Mouse (Mus musculus) midbrain, postnatal 0 days (tissue): ENCODE data around the gene Dusp28. TPM values are rescaled to one million over a fixed set of nuclear protein-coding genes. Genes with fewer than 3 reads are reported as not detected.
A peak's percentile ranks its signal among the peaks of the same experiment; 100 is the strongest.

Experiments used
- ATAC-seq: fragments of 200-750 bp; cut with Nextera tagmentation; 2 replicates; pipeline ENCODE4 v1.8.0; 2017; ENCODE audit warnings: moderate number of reproducible peaks, mild to moderate bottlenecking, moderate TSS enrichment, moderate library complexity; ENCODE audit not compliant: low FRiP score
- DNase-seq: peaks from one replicate; pipeline ENCODE4 v3.0.0-alpha.2; 2015; ENCODE audit warnings: low spot score
- H3K27ac ChIP-seq: fragments of 300-500 bp; sonication (generic); 2 replicates; pipeline ENCODE4 v1.5.1; 2014; ENCODE audit warnings: low read depth, mild to moderate bottlenecking, low read length, mixed read lengths
- H3K27me3 ChIP-seq: fragments of 300-500 bp; sonication (generic); 2 replicates; pipeline ENCODE4 v1.6.1; 2014; ENCODE audit warnings: low read length, control low read depth, mixed read lengths; ENCODE audit not compliant: insufficient read depth
- H3K36me3 ChIP-seq: fragments of 300-500 bp; sonication (generic); 2 replicates; pipeline ENCODE4 v1.6.1; 2014; ENCODE audit warnings: low read length, control low read depth, mixed read lengths; ENCODE audit not compliant: insufficient read depth
- H3K4me1 ChIP-seq: fragments of 300-500 bp; sonication (generic); 2 replicates; pipeline ENCODE4 v1.6.1; 2014; ENCODE audit warnings: mild to moderate bottlenecking, control low read depth, antibody characterized with exemption, low read length, mixed read lengths; ENCODE audit not compliant: insufficient read depth
- H3K4me2 ChIP-seq: fragments of 300-500 bp; sonication (generic); 2 replicates; pipeline ENCODE4 v1.6.1; 2014; ENCODE audit warnings: low read depth, mild to moderate bottlenecking, low read length, mixed read lengths; ENCODE audit not compliant: poor library complexity, severe bottlenecking
- H3K4me3 ChIP-seq: fragments of 300-500 bp; sonication (generic); 2 replicates; pipeline ENCODE4 v1.5.1; 2014; ENCODE audit warnings: low read depth, mild to moderate bottlenecking, low read length, moderate library complexity
- H3K9ac ChIP-seq: fragments of 300-500 bp; sonication (generic); replicated peaks from 2 replicates; pipeline ENCODE4 v1.6.1; 2014; ENCODE audit warnings: mild to moderate bottlenecking, low read length, moderate library complexity, mixed read lengths; ENCODE audit not compliant: poor library complexity, severe bottlenecking
- H3K9me3 ChIP-seq: fragments of 300-500 bp; sonication (generic); 2 replicates; pipeline ENCODE4 v1.6.1; 2016; ENCODE audit warnings: low read length, control low read depth
- CTCF ChIP-seq: IDR thresholded peaks from 2 replicates; pipeline ENCODE4 v1.5.1; 2016; ENCODE audit warnings: antibody characterized with exemption, mild to moderate bottlenecking
- WGBS: fragments of 180-500 bp; shearing (Covaris S2); extraction: QIAGEN DNeasy Blood & Tissue Kit; methylation state at CpG from one replicate; pipeline ENCODE4 v1.1.7; 2014; 5-methylcytosine and 5-hydroxymethylcytosine counted together
- polyA plus RNA-seq: library from polyadenylated mRNA; unstranded; fragments of >200 nt; fragmentation: Nextera tagmentation; extraction: Ambion mirVana; gene quantifications from 2 replicates; pipeline ENCODE4 v1.2.1, GENCODE M21; 2015
- total RNA-seq: library from RNA; depleted of rRNA; stranded (reverse); fragments of >200 nt; gene quantifications from 2 replicates; pipeline ENCODE4 v1.2.3, GENCODE M21; 2014

The Dusp28 gene
- total and polyA plus RNA-seq, 2 experiments from 2014 or later = 24.6 to 30.2 TPM

DNA sequence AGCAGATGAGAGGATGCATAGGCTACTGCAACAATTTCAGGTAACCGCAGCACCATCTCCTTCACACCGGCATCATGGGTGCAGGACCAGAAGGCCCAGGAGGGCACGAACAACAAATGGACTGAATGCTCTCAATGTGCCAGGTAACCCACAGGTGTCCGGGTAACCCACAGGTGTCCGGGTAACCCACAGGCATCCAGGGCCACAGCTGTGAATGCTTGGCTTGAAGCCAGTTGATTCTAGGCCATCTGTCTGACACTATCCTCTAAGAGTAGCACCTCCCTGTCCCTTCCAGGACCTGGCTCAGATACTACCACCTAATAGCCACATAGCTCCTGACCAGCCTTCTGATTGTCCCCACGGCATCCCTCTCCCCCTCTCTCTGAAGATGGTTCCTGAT lies 24.8 kb upstream of the Dusp28 start:
- H3K4me1 ChIP-seq = no peaks in the 10 kb centered on the region
- no peak overlapping the region for H3K27ac ChIP-seq
- no peak overlapping the region for H3K4me3 ChIP-seq
- DNase-seq (no peak), ATAC-seq (no peak)
- 91% methylated on average over 6 of the region's 6 CpGs for WGBS
- no peak overlapping the region for H3K9ac ChIP-seq
- no peak overlapping the region for H3K4me2 ChIP-seq
- H3K9me3 ChIP-seq = no peaks in the 10 kb centered on the region
- no peak for TF ChIP-seq CTCF
- H3K27me3 ChIP-seq = no peaks in the 10 kb centered on the region
- no peaks in the 10 kb centered on the region for H3K36me3 ChIP-seq

DNA sequence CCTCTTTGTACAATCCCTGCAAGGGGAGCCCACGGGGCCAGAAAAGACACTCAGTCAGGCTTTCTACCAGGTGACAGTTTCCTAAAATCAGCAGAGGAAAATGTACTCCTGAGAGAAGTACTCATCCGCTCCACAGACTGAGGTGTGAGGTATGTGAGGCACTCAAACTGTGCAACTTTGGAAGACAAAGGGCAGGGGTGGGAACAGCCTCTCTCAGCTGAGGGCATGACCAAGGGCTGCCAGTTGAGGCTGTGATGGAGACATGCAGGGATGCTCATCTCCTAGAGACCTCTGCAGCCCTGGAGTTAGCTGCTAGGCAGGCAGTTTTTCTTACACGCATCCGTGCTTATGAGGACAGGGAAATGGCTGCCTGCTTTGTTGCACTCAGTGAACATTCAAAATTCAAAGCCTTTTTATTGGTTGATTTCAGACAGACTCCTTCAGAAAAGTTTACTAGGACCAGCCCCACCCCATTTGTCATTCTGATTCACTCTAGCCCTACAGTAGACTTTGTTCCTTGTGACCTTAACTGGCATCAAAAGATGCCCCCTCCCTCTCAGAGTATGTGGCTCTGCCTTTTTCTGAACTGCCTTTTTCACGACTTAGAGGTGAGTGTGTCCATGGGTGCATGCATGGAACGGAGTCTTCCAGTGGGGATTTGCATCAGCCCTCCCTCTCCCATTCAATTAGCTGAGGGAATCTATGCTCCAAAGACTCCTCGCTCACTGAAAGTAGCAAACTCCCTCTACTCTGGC lies 17.7 kb upstream of the Dusp28 start:
- no peaks in the 10 kb centered on the region for H3K9me3 ChIP-seq
- WGBS = 76% methylated on average over 7 of the region's 7 CpGs
- DNase-seq (no peak), ATAC-seq (no peak)
- no peak overlapping the region for H3K4me2 ChIP-seq
- no peaks in the 10 kb centered on the region for H3K36me3 ChIP-seq
- H3K4me3 ChIP-seq = no peak overlapping the region
- no peak for TF ChIP-seq CTCF
- H3K27ac ChIP-seq = no peak overlapping the region
- H3K9ac ChIP-seq = no peak overlapping the region
- no peaks in the 10 kb centered on the region for H3K27me3 ChIP-seq
- H3K4me1 ChIP-seq = no peaks in the 10 kb centered on the region

GRCm38 (mm10) chr1:92892791-92893190 lies 14.0 kb upstream of the Dusp28 start:
- Histone ChIP-seq H3K36me3 (no peaks in the 10 kb centered on the region), H3K27me3 (no peaks in the 10 kb centered on the region), H3K27ac (no peak overlapping the region), H3K4me2 (no peak overlapping the region), H3K9me3 (no peaks in the 10 kb centered on the region), H3K4me1 (no peaks in the 10 kb centered on the region), H3K9ac (no peak overlapping the region), H3K4me3 (no peak overlapping the region)
- TF ChIP-seq CTCF = no peak
- DNase-seq = no peak
- ATAC-seq = no peak
- 57% methylated on average over 3 of the region's 3 CpGs for WGBS

GRCm38 (mm10) chr1:92893896-92894295 lies 12.9 kb upstream of the Dusp28 start:
- no peaks in the 10 kb centered on the region for H3K9me3 ChIP-seq
- no peak for TF ChIP-seq CTCF
- ATAC-seq (no peak), DNase-seq (no peak)
- 72% methylated on average over 3 of the region's 3 CpGs for WGBS
- no peak overlapping the region for H3K9ac ChIP-seq
- no peaks in the 10 kb centered on the region for H3K27me3 ChIP-seq
- H3K36me3 ChIP-seq = no peaks in the 10 kb centered on the region
- H3K4me3 ChIP-seq = no peak overlapping the region
- no peak overlapping the region for H3K4me2 ChIP-seq
- no peak overlapping the region for H3K27ac ChIP-seq
- H3K4me1 ChIP-seq = no peaks in the 10 kb centered on the region

DNA sequence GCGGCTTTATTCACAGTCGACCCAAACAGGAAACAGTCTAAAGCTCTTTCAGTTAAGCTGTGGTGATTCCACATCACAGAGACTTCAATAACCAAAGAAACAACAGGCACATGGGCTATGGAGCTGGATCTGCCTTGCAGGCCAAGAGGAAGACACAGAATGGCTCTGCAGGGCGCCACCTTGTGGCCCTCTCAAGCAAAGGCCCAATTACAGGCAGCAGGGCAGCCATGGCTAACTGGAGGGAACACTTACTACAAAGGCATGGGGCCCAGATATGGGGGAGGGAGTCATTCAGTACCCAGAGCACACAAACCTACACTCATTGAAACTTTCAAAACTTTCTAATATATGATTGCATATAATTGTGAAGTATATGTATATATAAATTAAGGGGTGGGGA lies 11.7 kb upstream of the Dusp28 start:
- Histone ChIP-seq H3K27ac (no peak overlapping the region), H3K4me2 (no peak overlapping the region), H3K9me3 (no peaks in the 10 kb centered on the region), H3K36me3 (no peaks in the 10 kb centered on the region), H3K27me3 (no peaks in the 10 kb centered on the region), H3K4me1 (no peaks in the 10 kb centered on the region), H3K4me3 (no peak overlapping the region), H3K9ac (no peak overlapping the region)
- ATAC-seq (peak; percentile 63; the same call in 1 of the 2 replicates), DNase-seq (peak; percentile 90)
- peak; percentile 94 for TF ChIP-seq CTCF
- 13% methylated on average over 3 of the region's 3 CpGs for WGBS

- no peak within 1 kb of the TSS for H3K27ac ChIP-seq
- 1% methylated on average over 15 of the region's 15 CpGs for WGBS
- H3K4me3 ChIP-seq = peak within 1 kb of the TSS; percentile 12; the same call in 1 of the 2 replicates
These were observed 4.0 kb upstream of the Dusp28 start, which contains the start of gene Ankmy1 for GRCm38 (mm10) chr1:92902786-92903185. TSS of gene Ankmy1 (minus strand) at chr1:92902906.

More at GRCm38 (mm10) chr1:92902786-92903185, 4.0 kb upstream of the Dusp28 start, which contains the start of gene Ankmy1:
- H3K36me3 ChIP-seq = no peaks in the 10 kb centered on the region
- H3K27me3 ChIP-seq = no peaks in the 10 kb centered on the region
- ATAC-seq = peak; percentile 25; the same call in 1 of the 2 replicates
- peak; percentile 80 for DNase-seq
- peak within 1 kb of the TSS; percentile 43 for H3K4me2 ChIP-seq
- H3K9ac ChIP-seq = no peak within 1 kb of the TSS
- H3K9me3 ChIP-seq = no peaks in the 10 kb centered on the region
- H3K4me1 ChIP-seq = peaks cover 4% of the 10 kb centered on the region; the same call in 1 of the 2 replicates
- TF ChIP-seq CTCF = no peak
